Mouse (Mus musculus): ENCODE results near the gene Zbp1. TPM values are rescaled to one million over a fixed set of nuclear protein-coding genes. Genes with fewer than 3 reads are reported as not detected.
A peak's percentile ranks its signal among the peaks of the same experiment; 100 is the strongest.

Gene Zbp1
- total and polyA plus RNA-seq, 2 experiments from 2014 or later = 0.57 TPM; not detected in 1

- Histone ChIP-seq H3K4me3 (ENCODE audit: low read depth, low read length) (no peak overlapping the region), H3K27ac (ENCODE audit: low read depth, low read length) (no peak overlapping the region), H3K4me1 (ENCODE audit: insufficient read depth, low read length) (no peaks in the 10 kb centered on the region), H3K4me2 (ENCODE audit: low read depth, low read length, poor library complexity, severe bottlenecking) (no peak overlapping the region), H3K9me3 (ENCODE audit: low read length) (no peaks in the 10 kb centered on the region), H3K27me3 (ENCODE audit: insufficient read depth, low read length) (no peaks in the 10 kb centered on the region), H3K36me3 (ENCODE audit: insufficient read depth, low read length) (peaks cover 6% of the 10 kb centered on the region; the same call in 1 of the 2 replicates), H3K9ac (replicated peaks; ENCODE audit: low read length, poor library complexity, severe bottlenecking) (no peak overlapping the region)
- no peak for TF ChIP-seq CTCF (IDR thresholded peaks at IDR 0.05)
- DNase-seq (ENCODE audit: low spot score) (no peak), ATAC-seq (ENCODE audit: low FRiP score) (no peak)
- 79% methylated on average over 3 of the region's 3 CpGs for WGBS
These were observed 5.4 kb upstream of the Zbp1 start for GRCm38 (mm10) chr2:173224097-173224496.

- no peaks in the 10 kb centered on the region for H3K9me3 ChIP-seq (ENCODE audit: low read length)
- no peak for TF ChIP-seq CTCF (IDR thresholded peaks at IDR 0.05)
- ATAC-seq (ENCODE audit: low FRiP score) (no peak), DNase-seq (ENCODE audit: low spot score) (no peak)
- H3K9ac ChIP-seq (replicated peaks; ENCODE audit: low read length, poor library complexity, severe bottlenecking) = no peak overlapping the region
- H3K4me1 ChIP-seq (ENCODE audit: insufficient read depth, low read length) = no peaks in the 10 kb centered on the region
- 68% methylated on average over 3 of the region's 3 CpGs for WGBS
- H3K36me3 ChIP-seq (ENCODE audit: insufficient read depth, low read length) = peaks cover 4% of the 10 kb centered on the region; the same call in 1 of the 2 replicates
- H3K4me3 ChIP-seq (ENCODE audit: low read depth, low read length) = no peak overlapping the region
- H3K27me3 ChIP-seq (ENCODE audit: insufficient read depth, low read length) = no peaks in the 10 kb centered on the region
- no peak overlapping the region for H3K27ac ChIP-seq (ENCODE audit: low read depth, low read length)
- no peak overlapping the region for H3K4me2 ChIP-seq (ENCODE audit: low read depth, low read length, poor library complexity, severe bottlenecking)
These were observed 4.8 kb upstream of the Zbp1 start for GRCm38 (mm10) chr2:173223496-173223895.

- no peak for DNase-seq (ENCODE audit: low spot score)
- no peak for TF ChIP-seq CTCF (IDR thresholded peaks at IDR 0.05)
- Histone ChIP-seq H3K4me3 (ENCODE audit: low read depth, low read length) (no peak overlapping the region), H3K9ac (replicated peaks; ENCODE audit: low read length, poor library complexity, severe bottlenecking) (no peak overlapping the region), H3K4me2 (ENCODE audit: low read depth, low read length, poor library complexity, severe bottlenecking) (no peak overlapping the region), H3K9me3 (ENCODE audit: low read length) (no peaks in the 10 kb centered on the region), H3K36me3 (ENCODE audit: insufficient read depth, low read length) (no peaks in the 10 kb centered on the region), H3K4me1 (ENCODE audit: insufficient read depth, low read length) (no peaks in the 10 kb centered on the region), H3K27me3 (ENCODE audit: insufficient read depth, low read length) (no peaks in the 10 kb centered on the region), H3K27ac (ENCODE audit: low read depth, low read length) (no peak overlapping the region)
- WGBS = 96% methylated on average over 9 of the region's 9 CpGs
- no peak for ATAC-seq (ENCODE audit: low FRiP score)
These were observed 2.0 kb upstream of the Zbp1 start for GRCm38 (mm10) chr2:173220754-173221153.

GRCm38 (mm10) chr2:173219256-173219954 lies 682 bp upstream of the Zbp1 start:
- H3K27ac ChIP-seq (ENCODE audit: low read depth, low read length) = no peak overlapping the region
- no peak overlapping the region for H3K9ac ChIP-seq (replicated peaks; ENCODE audit: low read length, poor library complexity, severe bottlenecking)
- peak; percentile 37 for DNase-seq (ENCODE audit: low spot score)
- H3K36me3 ChIP-seq (ENCODE audit: insufficient read depth, low read length) = no peaks in the 10 kb centered on the region
- peak; percentile 76 for TF ChIP-seq CTCF (IDR thresholded peaks at IDR 0.05)
- 46% methylated on average over 10 of the region's 10 CpGs for WGBS
- no peak overlapping the region for H3K4me3 ChIP-seq (ENCODE audit: low read depth, low read length)
- H3K4me1 ChIP-seq (ENCODE audit: insufficient read depth, low read length) = no peaks in the 10 kb centered on the region
- no peak for ATAC-seq (ENCODE audit: low FRiP score)
- H3K9me3 ChIP-seq (ENCODE audit: low read length) = peaks cover 2% of the 10 kb centered on the region; the same call in 1 of the 2 replicates
- no peaks in the 10 kb centered on the region for H3K27me3 ChIP-seq (ENCODE audit: insufficient read depth, low read length)
- no peak overlapping the region for H3K4me2 ChIP-seq (ENCODE audit: low read depth, low read length, poor library complexity, severe bottlenecking)

GRCm38 (mm10) chr2:173217763-173218258 lies 912 bp downstream of the Zbp1 start:
- no peak for DNase-seq (ENCODE audit: low spot score)
- H3K27ac ChIP-seq (ENCODE audit: low read depth, low read length) = no peak overlapping the region
- WGBS = 97% methylated on average over 5 of the region's 5 CpGs

GRCm38 (mm10) chr2:173217246-173217645 lies 1.5 kb downstream of the Zbp1 start:
- ATAC-seq (ENCODE audit: low FRiP score) (no peak), DNase-seq (ENCODE audit: low spot score) (no peak)
- WGBS = 79% methylated on average over 3 of the region's 3 CpGs

More at GRCm38 (mm10) chr2:173217763-173218258, 912 bp downstream of the Zbp1 start:
- Histone ChIP-seq H3K9ac (replicated peaks; ENCODE audit: low read length, poor library complexity, severe bottlenecking) (no peak overlapping the region), H3K27me3 (ENCODE audit: insufficient read depth, low read length) (no peaks in the 10 kb centered on the region), H3K9me3 (ENCODE audit: low read length) (peaks cover 2% of the 10 kb centered on the region; the same call in 1 of the 2 replicates), H3K4me3 (ENCODE audit: low read depth, low read length) (no peak overlapping the region), H3K4me1 (ENCODE audit: insufficient read depth, low read length) (no peaks in the 10 kb centered on the region), H3K36me3 (ENCODE audit: insufficient read depth, low read length) (no peaks in the 10 kb centered on the region), H3K4me2 (ENCODE audit: low read depth, low read length, poor library complexity, severe bottlenecking) (no peak overlapping the region)
- no peak for TF ChIP-seq CTCF (IDR thresholded peaks at IDR 0.05)
- no peak for ATAC-seq (ENCODE audit: low FRiP score)

More at GRCm38 (mm10) chr2:173217246-173217645, 1.5 kb downstream of the Zbp1 start:
- Histone ChIP-seq H3K9ac (replicated peaks; ENCODE audit: low read length, poor library complexity, severe bottlenecking) (no peak overlapping the region), H3K4me2 (ENCODE audit: low read depth, low read length, poor library complexity, severe bottlenecking) (no peak overlapping the region), H3K27me3 (ENCODE audit: insufficient read depth, low read length) (no peaks in the 10 kb centered on the region), H3K27ac (ENCODE audit: low read depth, low read length) (no peak overlapping the region), H3K9me3 (ENCODE audit: low read length) (peaks cover 2% of the 10 kb centered on the region; the same call in 1 of the 2 replicates), H3K4me3 (ENCODE audit: low read depth, low read length) (no peak overlapping the region), H3K4me1 (ENCODE audit: insufficient read depth, low read length) (no peaks in the 10 kb centered on the region), H3K36me3 (ENCODE audit: insufficient read depth, low read length) (no peaks in the 10 kb centered on the region)
- TF ChIP-seq CTCF (IDR thresholded peaks at IDR 0.05) = no peak

All from midbrain, postnatal 0 days (tissue).